Mouse (Mus musculus): ENCODE measurements around the gene Fam126a.
"Not testable (repeated sequence)": the region's sequence is repeated elsewhere in the genome, so short reads cannot be mapped to it uniquely, and the experiment has no call there.

The Fam126a gene

DNA sequence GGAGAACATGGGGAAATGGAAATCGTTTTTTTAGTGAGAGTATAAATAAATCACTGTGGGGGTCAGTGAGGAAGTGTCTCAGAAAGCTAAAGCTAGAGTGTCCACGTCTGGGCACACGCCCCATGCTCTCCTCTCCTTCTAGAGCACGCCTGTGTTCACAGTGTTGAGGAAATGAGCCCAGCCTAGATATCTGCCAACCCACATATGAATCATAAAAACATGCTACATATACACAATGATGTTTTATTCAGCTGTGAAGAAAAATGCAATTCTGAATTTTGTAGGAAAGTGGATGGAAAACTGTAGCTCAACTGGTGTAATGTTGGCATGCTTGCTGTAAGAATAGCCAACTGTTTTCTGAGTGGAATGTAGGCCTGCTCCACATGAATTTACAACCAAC is 130.3 kb downstream of the Fam126a start:
- no peak for DNase-seq (ENCODE audit: low spot score)

DNA sequence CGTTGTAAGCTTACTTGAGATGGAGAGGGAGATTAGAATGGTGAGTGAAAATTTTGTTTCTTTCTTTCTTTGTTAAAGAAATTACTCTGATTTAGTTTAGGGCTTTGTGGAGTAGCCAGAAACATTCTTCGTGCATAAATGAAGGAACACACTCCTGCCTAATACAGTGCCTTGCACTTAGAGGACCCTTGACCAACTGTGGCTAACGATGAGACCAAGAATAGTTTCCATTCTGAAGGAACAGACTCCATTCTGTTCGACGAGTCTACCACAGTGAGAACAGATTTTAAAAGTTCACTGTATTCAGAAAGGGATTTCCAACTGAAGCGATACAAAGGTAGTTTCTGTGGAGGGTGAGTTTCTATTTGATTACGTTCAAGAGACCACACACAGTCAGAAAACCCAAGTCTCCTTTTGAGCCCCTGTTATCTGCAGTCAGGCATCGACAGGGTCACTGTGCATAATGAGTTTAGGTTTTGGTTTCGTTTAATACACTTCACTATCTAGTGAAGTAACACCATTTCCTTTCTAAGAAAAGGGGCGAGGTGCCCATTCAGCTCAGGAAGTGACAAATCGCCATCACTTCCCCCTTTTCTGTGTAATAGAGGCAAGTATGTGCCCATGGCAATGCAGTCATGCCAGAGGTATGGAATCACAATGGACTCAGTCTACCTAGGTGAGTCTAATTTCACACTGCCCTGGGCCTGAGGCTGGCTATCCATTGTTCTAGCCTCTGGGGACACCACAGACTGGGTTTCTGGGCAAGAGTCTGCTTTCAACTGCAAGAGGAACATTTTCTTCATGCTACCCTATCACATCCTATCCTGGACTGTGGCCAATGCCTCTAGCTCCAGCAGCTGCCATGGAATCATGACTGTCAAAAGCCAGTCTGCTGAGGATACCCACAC is 136.4 kb downstream of the Fam126a start:
- DNase-seq (ENCODE audit: low spot score), result no peak

DNA sequence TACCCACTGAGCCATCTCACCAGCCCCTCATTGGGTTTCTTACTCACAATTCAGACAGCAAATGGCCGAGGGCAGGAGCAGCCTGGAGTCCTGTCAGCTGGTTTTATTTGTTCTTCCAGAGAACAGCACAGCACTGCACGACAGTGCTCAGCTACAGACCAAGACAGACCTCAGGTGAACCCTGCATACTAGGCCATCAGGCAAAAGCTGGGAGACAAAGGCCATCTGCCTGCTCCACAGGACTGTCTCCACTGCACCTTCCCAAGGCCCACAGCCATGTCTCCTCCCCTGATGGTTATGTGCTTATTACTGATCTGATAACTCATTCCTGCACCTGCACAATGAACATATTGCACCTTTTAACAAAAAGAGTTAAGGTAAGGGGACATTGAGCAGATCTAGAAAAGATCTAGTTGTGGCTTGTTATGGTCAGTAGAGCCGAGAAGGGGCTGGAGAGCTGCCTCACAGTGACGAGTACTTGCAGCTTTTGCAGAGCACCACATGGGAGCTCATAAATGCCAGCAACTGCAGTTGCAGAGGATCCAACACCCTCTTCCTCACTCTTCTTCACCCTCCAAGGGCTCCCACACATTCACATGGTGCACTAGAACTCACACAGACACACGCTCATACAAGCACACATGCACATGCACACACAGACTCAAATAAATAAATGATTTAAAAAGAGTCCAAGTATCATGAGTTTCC is 137.2 kb downstream of the Fam126a start:
- no peak for DNase-seq (ENCODE audit: low spot score)

DNA sequence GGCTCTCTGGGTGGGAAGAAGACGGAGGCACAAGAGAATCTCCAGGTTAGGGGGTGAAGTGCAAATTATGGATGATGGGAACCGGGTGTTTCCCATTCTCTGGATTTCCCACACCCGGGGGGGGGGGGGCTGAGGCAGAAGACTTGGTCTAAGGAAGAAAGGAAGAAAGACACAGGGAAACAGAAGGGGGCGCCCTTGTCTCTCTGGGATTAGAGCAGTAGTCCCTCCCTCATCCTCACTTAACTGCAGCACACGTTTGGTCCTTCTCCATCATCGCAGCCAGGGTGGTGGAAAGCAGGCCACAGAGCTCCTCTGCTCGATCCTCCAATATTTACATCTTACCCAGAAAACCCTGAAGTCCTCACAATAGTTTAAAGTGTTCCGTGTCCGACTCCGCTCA is 139.8 kb downstream of the Fam126a start:
- peak; percentile 72 for DNase-seq (ENCODE audit: low spot score)

DNA sequence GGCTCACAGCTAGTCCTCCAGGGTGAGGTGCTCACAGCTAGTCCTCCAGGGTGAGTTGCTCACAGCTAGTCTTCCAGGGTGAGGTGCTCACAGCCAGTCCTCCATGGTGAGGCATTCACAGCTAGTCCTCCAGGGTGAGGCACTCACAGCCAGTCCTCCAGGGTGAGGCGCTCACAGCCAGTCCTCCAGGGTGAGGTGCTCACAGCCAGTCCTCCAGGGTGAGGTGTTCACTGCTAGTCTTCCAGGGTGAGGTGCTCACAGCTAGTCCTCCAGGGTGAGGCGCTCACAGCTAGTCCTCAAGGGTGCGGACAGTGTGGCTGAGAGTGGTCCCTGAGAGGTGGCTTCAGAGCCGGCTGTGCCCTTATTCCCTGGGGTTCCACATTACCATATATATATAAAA is 141.0 kb downstream of the Fam126a start:
- no peak for DNase-seq (ENCODE audit: low spot score)

DNA sequence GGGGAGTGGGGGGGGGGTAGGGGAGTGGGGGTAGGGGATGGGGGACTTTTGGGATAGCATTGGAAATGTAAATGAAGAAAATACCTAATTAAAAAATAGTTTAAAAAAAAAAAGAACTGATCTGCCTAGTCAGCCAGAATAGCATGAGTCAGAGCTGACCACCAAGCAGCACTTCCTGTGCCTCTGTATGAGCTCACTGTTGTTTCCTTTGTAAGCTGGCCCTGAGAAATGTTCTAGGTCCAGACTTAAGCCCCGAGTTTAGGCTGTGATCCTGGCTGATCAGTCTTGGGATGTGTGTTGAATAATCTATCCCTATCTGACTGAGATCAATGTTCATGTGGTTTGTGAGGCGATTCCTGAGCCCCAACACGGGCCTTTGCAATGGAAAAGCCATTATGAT is 143.4 kb downstream of the Fam126a start:
- DNase-seq (ENCODE audit: low spot score), result no peak

DNA sequence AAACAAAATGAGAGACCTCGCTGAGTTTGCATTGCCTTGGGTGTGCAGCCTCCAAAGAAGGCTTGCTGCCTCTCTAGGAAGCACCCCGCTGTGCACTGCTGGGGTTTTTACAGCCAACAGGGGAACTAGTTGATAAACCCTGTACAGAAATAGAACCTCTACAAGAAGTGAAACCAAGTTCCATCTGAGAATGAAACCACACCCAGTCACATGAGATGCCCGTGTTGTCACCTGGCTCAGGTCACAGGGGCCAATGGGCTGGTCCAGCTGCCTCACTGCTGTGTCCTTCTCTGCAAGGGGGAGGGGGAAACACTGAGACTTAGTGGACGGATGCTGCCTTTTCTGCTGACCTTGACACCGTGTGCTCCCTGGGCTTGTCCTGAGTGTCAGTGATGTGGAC is 156.0 kb downstream of the Fam126a start:
- DNase-seq (ENCODE audit: low spot score), result no peak

DNA sequence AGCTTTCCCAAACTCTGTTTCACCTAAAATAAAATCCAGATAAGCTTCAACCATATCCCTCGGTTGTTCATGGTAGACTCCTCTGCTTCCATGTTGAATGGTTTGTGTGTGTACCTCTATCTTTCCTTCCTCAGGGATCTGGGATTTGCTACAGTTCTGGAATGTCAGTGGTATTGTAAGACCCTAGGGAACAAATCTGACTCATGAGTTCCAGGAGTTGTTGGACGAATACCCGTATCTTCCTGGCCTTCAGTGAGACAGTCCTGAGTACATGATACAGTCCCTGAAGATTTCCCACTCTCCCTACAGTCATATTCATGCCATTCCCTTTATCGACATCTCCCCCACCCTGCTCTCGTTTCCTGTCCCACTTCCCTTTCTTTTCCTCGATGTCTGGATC is 157.9 kb downstream of the Fam126a start:
- no peak for DNase-seq (ENCODE audit: low spot score)

DNA sequence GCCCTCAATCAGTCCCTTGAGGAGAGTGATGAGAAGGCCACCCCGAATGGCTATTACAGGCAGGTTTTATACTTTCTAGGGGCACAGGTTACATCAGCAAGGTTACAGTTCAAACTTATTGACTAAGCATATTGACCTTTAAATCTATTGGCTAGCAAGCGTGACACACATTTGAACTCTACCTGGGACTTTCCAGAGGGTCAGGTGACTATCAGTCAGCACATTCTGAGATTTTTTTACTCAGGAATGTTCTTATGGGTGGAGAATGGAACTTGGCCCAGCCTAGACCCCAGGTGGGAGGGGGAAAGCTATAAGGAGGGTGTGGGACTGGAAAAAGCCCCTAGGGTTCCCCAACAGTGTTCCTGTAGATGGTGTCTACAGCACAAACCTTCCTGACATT is 159.2 kb downstream of the Fam126a start:
- not testable (repeated sequence) for DNase-seq (ENCODE audit: low spot score)

DNA sequence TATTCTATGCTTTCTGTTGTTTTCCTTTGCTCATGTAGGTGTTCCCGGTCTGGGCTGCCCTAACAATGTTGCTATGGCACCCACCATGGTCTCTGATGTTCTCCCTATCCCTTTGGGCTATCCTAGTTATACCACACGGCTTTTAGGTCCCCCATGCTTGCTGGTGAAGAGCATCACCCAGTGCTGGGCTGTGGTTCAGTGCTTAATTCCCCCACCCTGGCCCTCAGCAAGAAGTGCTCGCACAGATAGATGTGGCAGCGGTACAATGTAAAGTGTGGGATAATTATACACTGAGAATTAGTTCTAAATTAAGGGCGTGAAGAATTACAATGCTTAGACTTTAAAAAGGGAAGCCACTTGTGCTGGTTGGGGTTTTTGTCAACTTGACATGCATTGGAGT is 164.5 kb downstream of the Fam126a start:
- DNase-seq (ENCODE audit: low spot score), result no peak

All from retina, embryonic 14.5 days (tissue).